Mouse (Mus musculus): ENCODE results near the gene Ap5m1. TPM values are rescaled to one million over a fixed set of nuclear protein-coding genes. Genes with fewer than 3 reads are reported as not detected.
"Not testable (repeated sequence)": the region's sequence is repeated elsewhere in the genome, so short reads cannot be mapped to it uniquely, and the experiment has no call there.

Gene Ap5m1
- total and polyA plus RNA-seq, 2 experiments from 2014 or later: 15.8 to 20.5 TPM

GRCm38 (mm10) chr14:49086522-49086921 is 20.6 kb downstream of the Ap5m1 start:
- Histone ChIP-seq H3K4me1 (ENCODE audit: insufficient read depth, low read length) (no peaks in the 10 kb centered on the region), H3K4me2 (ENCODE audit: low read depth, low read length) (no peak overlapping the region), H3K27me3 (ENCODE audit: insufficient read depth, low read length) (no peaks in the 10 kb centered on the region), H3K9me3 (ENCODE audit: low read length) (no peaks in the 10 kb centered on the region), H3K36me3 (ENCODE audit: insufficient read depth, low read length) (peaks cover 3% of the 10 kb centered on the region), H3K4me3 (ENCODE audit: low read length) (no peak overlapping the region), H3K9ac (replicated peaks; ENCODE audit: low read length) (no peak overlapping the region), H3K27ac (no peak overlapping the region)
- no peak for ATAC-seq
- WGBS: 86% methylated on average over 4 of the region's 4 CpGs
- no peak for TF ChIP-seq CTCF (IDR thresholded peaks at IDR 0.05; ENCODE audit: low read depth)
- DNase-seq (ENCODE audit: low spot score): no peak

- Histone ChIP-seq H3K36me3 (ENCODE audit: insufficient read depth, low read length) (peaks cover 3% of the 10 kb centered on the region; the same call in 1 of the 2 replicates), H3K27ac (no peak overlapping the region), H3K9ac (replicated peaks; ENCODE audit: low read length) (no peak overlapping the region), H3K4me1 (ENCODE audit: insufficient read depth, low read length) (no peaks in the 10 kb centered on the region), H3K4me3 (ENCODE audit: low read length) (no peak overlapping the region), H3K9me3 (ENCODE audit: low read length) (no peaks in the 10 kb centered on the region), H3K27me3 (ENCODE audit: insufficient read depth, low read length) (no peaks in the 10 kb centered on the region), H3K4me2 (ENCODE audit: low read depth, low read length) (no peak overlapping the region)
- ATAC-seq (no peak), DNase-seq (ENCODE audit: low spot score) (no peak)
- no peak for TF ChIP-seq CTCF (IDR thresholded peaks at IDR 0.05; ENCODE audit: low read depth)
- 56% methylated on average over 14 of the region's 14 CpGs for WGBS
Observed at GRCm38 (mm10) chr14:49088155-49089048, 22.5 kb downstream of the Ap5m1 start.

- no peak for TF ChIP-seq CTCF (IDR thresholded peaks at IDR 0.05; ENCODE audit: low read depth)
- Histone ChIP-seq H3K27ac (no peak overlapping the region), H3K4me2 (ENCODE audit: low read depth, low read length) (no peak overlapping the region), H3K9me3 (ENCODE audit: low read length) (no peaks in the 10 kb centered on the region), H3K4me1 (ENCODE audit: insufficient read depth, low read length) (no peaks in the 10 kb centered on the region), H3K4me3 (ENCODE audit: low read length) (no peak overlapping the region), H3K36me3 (ENCODE audit: insufficient read depth, low read length) (0 out of 2 replicates have a peak, but pooled peaks cover 3% of the 10 kb centered on the region), H3K27me3 (ENCODE audit: insufficient read depth, low read length) (no peaks in the 10 kb centered on the region), H3K9ac (replicated peaks; ENCODE audit: low read length) (no peak overlapping the region)
- no peak for DNase-seq (ENCODE audit: low spot score)
- whole genome bisulfite sequencing: 18% methylated on average over 6 of the region's 6 CpGs
- no peak for ATAC-seq
Observed at GRCm38 (mm10) chr14:49089461-49090058, 23.7 kb downstream of the Ap5m1 start.

GRCm38 (mm10) chr14:49090102-49090501 is 24.2 kb downstream of the Ap5m1 start:
- Histone ChIP-seq H3K9me3 (ENCODE audit: low read length) (no peaks in the 10 kb centered on the region), H3K4me1 (ENCODE audit: insufficient read depth, low read length) (no peaks in the 10 kb centered on the region), H3K4me2 (ENCODE audit: low read depth, low read length) (no peak overlapping the region), H3K9ac (replicated peaks; ENCODE audit: low read length) (no peak overlapping the region), H3K27ac (no peak overlapping the region), H3K27me3 (ENCODE audit: insufficient read depth, low read length) (no peaks in the 10 kb centered on the region), H3K36me3 (ENCODE audit: insufficient read depth, low read length) (0 out of 2 replicates have a peak, but pooled peaks cover 3% of the 10 kb centered on the region), H3K4me3 (ENCODE audit: low read length) (no peak overlapping the region)
- DNase-seq (ENCODE audit: low spot score) (no peak), ATAC-seq (no peak)
- no peak for TF ChIP-seq CTCF (IDR thresholded peaks at IDR 0.05; ENCODE audit: low read depth)
- WGBS: 55% methylated on average over 5 of the region's 5 CpGs

GRCm38 (mm10) chr14:49091277-49091676 is 25.4 kb downstream of the Ap5m1 start:
- 0 out of 2 replicates have a peak, but pooled peaks cover 3% of the 10 kb centered on the region for H3K36me3 ChIP-seq (ENCODE audit: insufficient read depth, low read length)
- no peaks in the 10 kb centered on the region for H3K27me3 ChIP-seq (ENCODE audit: insufficient read depth, low read length)
- no peaks in the 10 kb centered on the region for H3K9me3 ChIP-seq (ENCODE audit: low read length)
- WGBS: 75% methylated on average over 4 of the region's 4 CpGs
- no peak for TF ChIP-seq CTCF (IDR thresholded peaks at IDR 0.05; ENCODE audit: low read depth)
- H3K27ac ChIP-seq: no peak overlapping the region
- no peak for DNase-seq (ENCODE audit: low spot score)
- H3K4me2 ChIP-seq (ENCODE audit: low read depth, low read length): no peak overlapping the region
- no peak for ATAC-seq
- no peak overlapping the region for H3K4me3 ChIP-seq (ENCODE audit: low read length)
- no peak overlapping the region for H3K9ac ChIP-seq (replicated peaks; ENCODE audit: low read length)
- H3K4me1 ChIP-seq (ENCODE audit: insufficient read depth, low read length): no peaks in the 10 kb centered on the region

- not testable (repeated sequence) for H3K9ac ChIP-seq (replicated peaks; ENCODE audit: low read length); H3K27me3 ChIP-seq (ENCODE audit: insufficient read depth, low read length); H3K4me3 ChIP-seq (ENCODE audit: low read length); ATAC-seq; H3K4me2 ChIP-seq (ENCODE audit: low read depth, low read length); H3K9me3 ChIP-seq (ENCODE audit: low read length); H3K36me3 ChIP-seq (ENCODE audit: insufficient read depth, low read length); H3K27ac ChIP-seq; DNase-seq (ENCODE audit: low spot score); H3K4me1 ChIP-seq (ENCODE audit: insufficient read depth, low read length)
- TF ChIP-seq CTCF (IDR thresholded peaks at IDR 0.05; ENCODE audit: low read depth): 0 out of 2 replicates have a peak, but pooled peaks have one; percentile 19
- WGBS: 48% methylated on average over 1 of the region's 1 CpGs
Observed at GRCm38 (mm10) chr14:49091755-49092154, 25.9 kb downstream of the Ap5m1 start.
